Mouse (Mus musculus) cerebral cortex, adult 2 months (tissue): ENCODE data around the gene Ncbp1.

Source experiments
- WGBS: fragments of 180-500 bp; shearing (Covaris S2); methylation state at CpG from one replicate; pipeline ENCODE4 v1.1.7; 2018; 5-methylcytosine and 5-hydroxymethylcytosine counted together

Ncbp1 gene

GRCm38 (mm10) chr4:46202562-46203126 lies 64.2 kb downstream of the Ncbp1 start:
- 9% methylated on average over 23 of the region's 23 CpGs for WGBS

DNA sequence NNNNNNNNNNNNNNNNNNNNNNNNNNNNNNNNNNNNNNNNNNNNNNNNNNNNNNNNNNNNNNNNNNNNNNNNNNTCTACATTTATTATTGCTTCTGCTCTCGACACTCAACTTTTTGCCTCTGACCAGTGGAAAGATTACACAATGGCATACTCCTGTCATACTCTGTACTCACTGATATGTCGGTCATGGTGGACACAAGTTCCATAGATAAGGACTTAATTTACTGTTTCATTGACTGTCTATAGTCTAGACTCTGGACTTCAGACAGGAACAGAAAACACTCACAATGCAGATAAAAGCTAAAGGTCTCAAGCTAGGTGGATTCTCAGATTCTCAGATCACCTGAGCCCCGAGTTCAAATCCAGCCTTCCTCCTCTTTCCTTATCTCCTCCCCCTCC lies 82.7 kb downstream of the Ncbp1 start:
- 87% methylated on average over 3 of the region's 3 CpGs for WGBS
